Mouse (Mus musculus): ENCODE measurements around the gene Tm7sf3.

- no peak for TF ChIP-seq CTCF (IDR thresholded peaks at IDR 0.05 in 2 of 3, conservative IDR thresholded peaks at IDR 0.05 in 1 of 3; ENCODE audit: control insufficient read depth in 1 of 3, insufficient read depth in 1 of 3, low read depth in 2 of 3, low read length in 3 of 3, poor library complexity in 1 of 3, severe bottlenecking in 1 of 3)
- no peak for TF ChIP-seq EP300 (IDR thresholded peaks at IDR 0.05; ENCODE audit: low read depth in 1 of 2, low read length in 2 of 2)
- no peak for TF ChIP-seq TBP (IDR thresholded peaks at IDR 0.05; ENCODE audit: low read depth, low read length)
- no peak for TF ChIP-seq POLR2A (IDR thresholded peaks at IDR 0.05; ENCODE audit: control insufficient read depth in 1 of 2, insufficient read depth in 1 of 2, low read depth in 1 of 2, low read length in 2 of 2, poor library complexity in 1 of 2)
- no peak for TF ChIP-seq ZNF384 (IDR thresholded peaks at IDR 0.05; ENCODE audit: low read depth, low read length)
- TF ChIP-seq GATA1 (IDR thresholded peaks at IDR 0.05; ENCODE audit: low read depth, low read length), result no peak
- TF ChIP-seq RAD21 (IDR thresholded peaks at IDR 0.05; ENCODE audit: low read depth, low read length), result no peak
- TF ChIP-seq TCF12 (IDR thresholded peaks at IDR 0.05; ENCODE audit: low read depth, low read length), result no peak
- no peak for TF ChIP-seq POLR2AphosphoS5 (IDR thresholded peaks at IDR 0.05; ENCODE audit: borderline replicate concordance, low read depth, low read length)
- TF ChIP-seq E2F4 (IDR thresholded peaks at IDR 0.05; ENCODE audit: borderline replicate concordance, low read depth, low read length), result no peak
- no peak for TF ChIP-seq USF2 (IDR thresholded peaks at IDR 0.05; ENCODE audit: borderline replicate concordance in 1 of 2, insufficient read depth in 1 of 2, low read depth in 1 of 2, low read length in 2 of 2)
- no peak for TF ChIP-seq ZKSCAN1 (IDR thresholded peaks at IDR 0.05; ENCODE audit: low read depth, low read length)
- no peak for TF ChIP-seq KAT2A (conservative IDR thresholded peaks at IDR 0.05; ENCODE audit: low read depth, low read length)
- TF ChIP-seq ETS1 (IDR thresholded peaks at IDR 0.05; ENCODE audit: low read depth, low read length), result no peak
Observed at GRCm38 (mm10) chr6:146651431-146651830, 8.8 kb upstream of the Tm7sf3 start.
